Mouse (Mus musculus) forebrain, embryonic 10.5 days (tissue): Measurements from ENCODE around the gene Fam189a1. TPM values are rescaled to one million over a fixed set of nuclear protein-coding genes. Genes with fewer than 3 reads are reported as not detected.

Experiments
- DNase-seq: peaks from one replicate; pipeline ENCODE4 v3.0.0-alpha.2; 2017; ENCODE audit warnings: low spot score; ENCODE audit errors: extremely low spot score
- H3K27ac ChIP-seq: fragments of 300-500 bp; sonication (generic); 2 replicates; pipeline ENCODE4 v1.5.1; 2016; ENCODE audit warnings: mild to moderate bottlenecking
- H3K27me3 ChIP-seq: fragments of 300-500 bp; sonication (generic); 2 replicates; pipeline ENCODE4 v1.6.1; 2016; ENCODE audit warnings: mild to moderate bottlenecking; ENCODE audit not compliant: poor library complexity, severe bottlenecking
- H3K36me3 ChIP-seq: fragments of 300-500 bp; sonication (generic); replicated peaks from 2 replicates; pipeline ENCODE4 v1.6.1; 2016; ENCODE audit warnings: mild to moderate bottlenecking, moderate library complexity
- H3K4me1 ChIP-seq: fragments of 300-500 bp; sonication (generic); 2 replicates; pipeline ENCODE4 v1.6.1; 2016
- H3K4me3 ChIP-seq: fragments of 300-500 bp; sonication (generic); 2 replicates; pipeline ENCODE4 v1.5.1; 2016; ENCODE audit warnings: mild to moderate bottlenecking, moderate library complexity
- H3K9me3 ChIP-seq: fragments of 300-500 bp; sonication (generic); 2 replicates; pipeline ENCODE4 v1.6.1; 2016; ENCODE audit warnings: mild to moderate bottlenecking, moderate library complexity
- WGBS: fragments of 180-500 bp; shearing (Covaris S2); methylation state at CpG from one replicate; pipeline ENCODE4 v1.1.7; 2016; 5-methylcytosine and 5-hydroxymethylcytosine counted together
- polyA plus RNA-seq: library from polyadenylated mRNA; unstranded; fragments of >200 nt; fragmentation: Nextera tagmentation; extraction: Ambion mirVana; gene quantifications from 2 replicates; pipeline ENCODE4 v1.2.1, GENCODE M21; 2016

Gene Fam189a1
- polyA plus RNA-seq, 1 experiment from 2014 or later, result 1.0 TPM

DNA sequence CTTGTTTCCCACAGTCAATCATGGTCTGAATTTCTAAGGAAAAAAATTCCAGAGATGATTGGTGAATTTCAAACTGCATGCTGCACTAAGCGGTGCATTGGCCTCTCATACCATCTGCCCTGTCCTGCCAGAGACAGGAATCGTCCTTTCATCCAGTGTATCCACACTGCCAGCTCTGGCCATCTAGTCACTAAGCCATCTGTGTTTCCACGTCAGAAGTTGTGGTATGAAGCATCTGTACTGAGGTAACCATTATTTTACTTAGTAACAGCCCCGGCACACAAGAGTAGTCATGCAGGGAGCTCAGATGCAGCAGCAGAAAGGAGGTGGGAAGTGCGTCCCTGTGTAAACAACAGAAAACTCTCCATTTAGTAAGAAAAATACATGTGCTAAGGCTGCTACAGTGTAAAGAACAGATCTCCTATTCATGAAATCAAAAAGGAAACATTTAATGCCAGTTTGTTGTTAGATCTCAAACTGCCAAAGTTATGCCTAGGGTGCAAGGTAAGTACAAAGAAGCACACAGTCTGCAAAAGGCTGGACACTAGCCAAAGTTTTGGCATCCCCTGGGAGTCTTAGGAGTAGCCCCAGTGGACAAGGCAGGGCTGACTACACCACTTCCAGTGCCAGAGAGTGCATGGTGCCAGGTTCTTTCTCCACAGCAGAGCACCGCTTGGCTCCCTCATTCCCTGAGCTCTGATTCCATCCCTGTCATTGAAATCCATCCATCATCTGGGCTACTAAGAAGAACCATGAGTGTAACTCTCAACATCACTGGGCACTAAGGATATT is 14.3 kb downstream of the Fam189a1 start:
- Histone ChIP-seq H3K4me3 (no peak overlapping the region), H3K4me1 (no peaks in the 10 kb centered on the region), H3K27me3 (no peaks in the 10 kb centered on the region), H3K9me3 (no peaks in the 10 kb centered on the region), H3K36me3 (no peaks in the 10 kb centered on the region), H3K27ac (no peak overlapping the region)
- DNase-seq, result no peak
- 79% methylated on average over 6 of the region's 6 CpGs for WGBS

DNA sequence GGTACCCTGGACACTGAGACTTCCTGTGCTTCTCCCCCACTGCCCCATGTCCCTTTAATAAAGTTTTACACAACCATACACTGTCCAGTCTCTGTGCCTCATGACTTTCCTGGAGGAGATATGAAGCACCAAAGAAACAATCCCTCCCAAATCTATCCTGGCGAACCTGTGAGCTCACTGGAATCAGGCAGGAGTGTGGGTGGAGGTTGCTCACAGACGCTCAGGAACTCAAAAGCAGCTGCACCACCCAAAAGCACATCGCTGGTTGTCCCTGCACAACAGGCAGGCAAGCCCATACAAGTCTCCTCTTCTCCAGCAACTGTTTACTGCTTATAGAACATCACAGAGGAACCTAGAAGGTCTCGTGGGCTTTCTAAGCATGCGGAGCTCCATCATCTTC is 15.5 kb downstream of the Fam189a1 start:
- Histone ChIP-seq H3K27ac (no peak overlapping the region), H3K4me1 (no peaks in the 10 kb centered on the region), H3K9me3 (no peaks in the 10 kb centered on the region), H3K4me3 (no peak overlapping the region), H3K36me3 (no peaks in the 10 kb centered on the region), H3K27me3 (no peaks in the 10 kb centered on the region)
- 83% methylated on average over 5 of the region's 5 CpGs for WGBS
- DNase-seq, result no peak

DNA sequence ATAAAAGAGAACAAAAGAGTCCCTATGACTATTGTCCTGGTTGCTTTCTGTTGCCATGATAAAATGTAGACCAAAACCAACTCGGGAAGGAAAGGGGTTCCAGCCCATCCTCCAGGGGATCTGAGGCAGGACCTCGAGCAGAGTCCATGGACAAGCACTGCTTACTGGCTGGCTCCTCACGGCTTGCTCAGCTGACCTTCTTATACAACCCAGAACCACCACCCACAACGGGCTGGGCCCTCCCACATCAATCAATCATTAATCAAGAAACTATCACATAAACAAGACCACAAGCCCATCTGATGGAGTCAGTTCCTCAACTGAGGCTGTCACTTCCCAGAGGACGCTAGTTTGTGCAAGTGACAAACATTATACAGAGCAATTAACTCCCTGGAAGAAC is 16.3 kb downstream of the Fam189a1 start:
- H3K9me3 ChIP-seq, result no peaks in the 10 kb centered on the region
- no peaks in the 10 kb centered on the region for H3K4me1 ChIP-seq
- DNase-seq, result no peak
- 81% methylated on average over 5 of the region's 5 CpGs for WGBS
- H3K27me3 ChIP-seq, result no peaks in the 10 kb centered on the region
- no peak overlapping the region for H3K4me3 ChIP-seq
- no peaks in the 10 kb centered on the region for H3K36me3 ChIP-seq
- no peak overlapping the region for H3K27ac ChIP-seq

DNA sequence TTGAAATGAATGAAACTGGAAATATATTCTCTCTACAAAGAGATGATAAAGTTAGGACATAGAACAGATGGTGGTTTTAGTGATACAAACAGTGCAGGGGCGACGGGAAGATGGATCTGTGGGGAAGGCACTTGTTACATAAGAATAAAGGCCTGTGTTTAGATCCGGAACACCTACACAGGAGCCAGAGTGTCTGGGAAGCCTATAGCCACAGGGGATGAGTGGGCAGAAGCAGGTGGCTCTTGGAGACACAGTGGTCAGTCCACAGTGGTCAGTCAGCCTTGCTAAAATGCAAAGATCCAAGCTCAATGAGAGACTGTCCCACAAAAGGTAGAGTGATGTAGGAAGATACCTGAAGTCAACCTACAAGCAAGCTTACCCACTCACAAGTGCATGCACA is 32.6 kb downstream of the Fam189a1 start:
- Histone ChIP-seq H3K9me3 (no peaks in the 10 kb centered on the region), H3K36me3 (no peaks in the 10 kb centered on the region), H3K4me3 (no peak overlapping the region), H3K27ac (no peak overlapping the region), H3K27me3 (no peaks in the 10 kb centered on the region), H3K4me1 (no peaks in the 10 kb centered on the region)
- no peak for DNase-seq
- WGBS, result 88% methylated on average over 3 of the region's 3 CpGs

DNA sequence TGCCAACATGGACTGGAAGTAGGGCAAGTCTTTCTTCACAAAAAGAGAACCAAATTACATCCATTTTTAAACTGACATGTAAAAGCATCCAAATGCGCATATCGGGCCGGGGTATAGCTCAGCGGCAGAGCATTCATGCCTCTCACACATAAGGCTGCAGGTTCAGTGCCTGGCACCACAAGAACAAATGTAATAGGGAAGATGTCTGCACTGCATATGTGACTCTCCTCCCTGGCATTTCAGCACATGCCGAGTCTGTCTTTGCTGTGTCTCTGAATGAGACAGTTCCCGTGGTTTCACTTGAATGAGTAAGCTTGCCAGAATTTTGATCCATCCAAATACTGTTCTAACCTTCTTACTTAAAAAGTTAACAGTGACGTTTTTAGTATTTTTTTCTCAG is 39.5 kb downstream of the Fam189a1 start:
- WGBS, result 93% methylated on average over 7 of the region's 7 CpGs
- H3K27ac ChIP-seq, result no peak overlapping the region
- no peak overlapping the region for H3K4me3 ChIP-seq
- no peak for DNase-seq
- H3K36me3 ChIP-seq, result no peaks in the 10 kb centered on the region
- no peaks in the 10 kb centered on the region for H3K4me1 ChIP-seq
- no peaks in the 10 kb centered on the region for H3K27me3 ChIP-seq
- H3K9me3 ChIP-seq, result no peaks in the 10 kb centered on the region

DNA sequence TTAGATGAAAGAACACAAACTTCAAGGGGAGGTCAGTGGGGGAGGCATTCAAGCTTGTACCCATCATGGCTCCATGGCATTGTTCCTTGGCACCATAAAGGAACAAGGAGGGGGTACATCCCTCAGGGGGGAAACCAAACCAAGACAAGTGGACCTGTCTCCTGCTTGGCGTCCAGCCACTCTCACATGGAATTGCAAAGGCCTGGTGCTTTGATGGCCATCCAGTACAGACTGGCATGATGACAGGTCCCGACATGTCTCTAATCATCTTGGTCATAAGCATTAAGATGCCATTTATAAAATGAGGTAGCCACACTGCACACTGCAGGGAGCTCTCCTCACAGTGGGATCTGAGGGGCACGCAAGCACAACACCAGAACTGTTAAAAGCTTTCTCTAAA is 41.0 kb downstream of the Fam189a1 start:
- H3K27me3 ChIP-seq, result no peaks in the 10 kb centered on the region
- no peak overlapping the region for H3K27ac ChIP-seq
- DNase-seq, result no peak
- H3K9me3 ChIP-seq, result no peaks in the 10 kb centered on the region
- WGBS, result 88% methylated on average over 3 of the region's 3 CpGs
- H3K4me3 ChIP-seq, result no peak overlapping the region
- H3K4me1 ChIP-seq, result no peaks in the 10 kb centered on the region
- no peaks in the 10 kb centered on the region for H3K36me3 ChIP-seq

DNA sequence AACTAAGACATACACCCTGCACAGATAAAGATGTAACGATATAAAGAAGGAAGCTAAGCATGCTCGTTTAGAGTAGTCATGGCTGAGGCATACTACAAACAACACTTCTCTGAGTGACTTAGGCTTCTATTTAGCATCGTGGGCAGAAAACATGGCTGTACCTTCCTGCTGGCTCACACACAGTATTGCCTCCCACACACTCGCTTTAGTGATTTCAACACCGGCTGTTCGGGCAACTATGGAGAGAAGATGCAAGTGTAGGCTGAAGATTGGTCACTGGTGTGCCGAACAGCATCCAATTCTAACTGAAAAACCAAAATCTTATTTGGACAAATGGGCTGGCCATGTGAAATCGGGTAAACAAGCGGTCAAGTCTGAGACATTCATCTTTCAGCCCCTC is 44.7 kb downstream of the Fam189a1 start:
- 93% methylated on average over 9 of the region's 9 CpGs for WGBS
- Histone ChIP-seq H3K9me3 (0 out of 2 replicates have a peak, but pooled peaks cover 2% of the 10 kb centered on the region), H3K36me3 (no peaks in the 10 kb centered on the region), H3K4me1 (no peaks in the 10 kb centered on the region), H3K4me3 (no peak overlapping the region), H3K27ac (no peak overlapping the region), H3K27me3 (no peaks in the 10 kb centered on the region)
- DNase-seq, result no peak

DNA sequence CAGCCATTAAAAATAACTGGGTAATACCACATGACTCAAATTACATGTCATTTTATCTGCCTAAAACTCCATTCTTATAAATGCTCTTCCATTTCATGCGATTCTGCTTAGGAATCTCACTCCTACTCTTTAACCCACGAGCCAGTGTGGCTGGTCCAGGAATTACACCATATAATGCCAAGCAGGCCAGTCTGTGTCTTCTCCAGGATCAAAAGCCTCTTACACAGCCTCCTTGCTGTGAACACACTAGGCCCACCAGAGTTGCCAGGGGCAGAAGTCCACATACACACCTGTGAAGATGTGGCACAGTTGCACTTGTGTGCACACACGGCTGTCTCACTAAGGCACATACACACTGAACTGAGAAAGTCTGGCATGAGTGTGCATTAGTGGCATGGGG is 50.8 kb downstream of the Fam189a1 start:
- H3K27me3 ChIP-seq, result no peaks in the 10 kb centered on the region
- 0 out of 2 replicates have a peak, but pooled peaks cover 2% of the 10 kb centered on the region for H3K9me3 ChIP-seq
- H3K36me3 ChIP-seq, result no peaks in the 10 kb centered on the region
- H3K27ac ChIP-seq, result no peak overlapping the region
- no peak for DNase-seq
- no peak overlapping the region for H3K4me3 ChIP-seq
- WGBS, result 86% methylated on average over 3 of the region's 3 CpGs
- no peaks in the 10 kb centered on the region for H3K4me1 ChIP-seq

DNA sequence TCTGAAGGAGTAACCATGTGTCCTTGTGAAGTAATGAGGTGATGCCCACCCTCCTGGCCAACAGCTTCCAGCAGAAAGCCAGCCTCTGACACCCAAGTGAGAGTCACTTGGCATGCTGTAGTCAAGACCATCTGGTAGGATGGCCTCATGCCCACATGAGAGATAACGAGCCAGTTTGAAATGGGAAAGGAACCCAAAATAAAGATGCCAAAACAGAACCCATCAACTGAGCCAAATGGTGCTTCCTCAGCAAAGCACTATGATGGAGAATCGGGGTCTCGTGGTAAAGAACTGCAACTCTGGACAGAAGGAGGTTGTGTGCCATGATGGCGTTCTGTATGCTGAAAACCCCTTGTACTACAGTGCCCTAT is 51.3 kb downstream of the Fam189a1 start:
- Histone ChIP-seq H3K36me3 (no peaks in the 10 kb centered on the region), H3K4me1 (no peaks in the 10 kb centered on the region), H3K4me3 (no peak overlapping the region), H3K27me3 (no peaks in the 10 kb centered on the region), H3K27ac (no peak overlapping the region), H3K9me3 (0 out of 2 replicates have a peak, but pooled peaks cover 2% of the 10 kb centered on the region)
- WGBS, result 94% methylated on average over 4 of the region's 4 CpGs
- DNase-seq, result no peak

DNA sequence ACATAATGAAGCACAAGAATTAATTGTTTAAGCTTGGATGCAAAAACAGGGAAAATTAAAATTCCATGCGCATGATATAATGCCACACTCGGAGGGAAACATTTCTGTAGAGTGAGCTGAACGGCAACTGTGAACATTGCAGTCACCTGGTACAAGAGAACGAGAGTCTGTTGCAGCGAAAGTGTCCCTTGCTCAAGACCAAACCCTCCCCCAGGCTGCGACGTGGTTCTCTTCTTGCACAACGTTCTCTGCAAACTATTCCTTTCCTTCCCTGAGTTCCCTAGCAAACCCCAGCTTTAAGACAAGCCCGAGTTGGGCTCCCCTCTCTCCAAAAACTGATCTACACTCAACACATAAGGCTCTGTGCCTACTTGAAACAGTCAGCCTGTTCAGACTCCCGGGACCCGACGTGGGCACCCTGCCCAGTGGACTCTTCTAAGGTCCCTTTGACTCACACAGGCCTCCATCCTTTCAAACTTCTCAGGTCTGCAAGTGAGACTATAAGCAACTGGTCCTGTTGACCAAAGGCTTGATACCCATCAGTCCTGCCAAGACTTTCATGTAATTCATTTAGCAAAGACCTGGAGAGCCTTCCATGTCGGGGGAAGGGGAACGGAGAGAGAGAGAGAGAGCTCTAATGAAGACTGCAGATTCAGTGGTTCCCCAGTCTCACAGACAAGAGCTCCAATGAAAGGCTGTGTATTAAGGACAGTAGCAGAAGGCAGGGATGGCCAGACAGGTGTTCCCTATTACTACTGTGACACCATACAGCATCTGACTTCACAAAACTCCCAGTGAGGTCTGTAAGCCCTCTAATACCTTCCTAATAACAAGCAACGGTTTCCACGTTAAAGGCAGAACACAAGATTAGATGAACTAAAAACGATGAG is 51.9 kb downstream of the Fam189a1 start:
- Histone ChIP-seq H3K4me1 (no peaks in the 10 kb centered on the region), H3K9me3 (no peaks in the 10 kb centered on the region), H3K4me3 (no peak overlapping the region), H3K27ac (no peak overlapping the region), H3K36me3 (no peaks in the 10 kb centered on the region), H3K27me3 (no peaks in the 10 kb centered on the region)
- WGBS, result 88% methylated on average over 17 of the region's 17 CpGs
- DNase-seq, result no peak

DNA sequence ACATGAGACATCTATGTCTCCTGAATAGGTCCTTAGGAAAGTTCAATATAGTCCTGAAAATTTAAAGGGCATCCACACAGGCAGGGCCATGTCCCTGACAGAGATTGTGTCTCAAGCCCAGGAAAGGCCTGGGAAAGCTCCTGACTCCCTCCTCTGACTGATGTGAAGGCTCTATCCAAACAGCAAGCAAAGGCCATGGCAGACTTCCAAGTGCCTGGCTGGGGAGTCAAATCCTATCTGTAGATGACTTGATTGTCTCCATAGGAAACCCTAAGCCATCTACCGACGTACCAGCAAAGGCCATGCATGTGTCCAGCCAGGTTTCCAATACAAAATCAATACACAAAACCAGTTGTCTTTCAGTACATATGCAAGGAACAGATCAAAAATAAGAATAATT is 54.7 kb downstream of the Fam189a1 start:
- Histone ChIP-seq H3K27ac (no peak overlapping the region), H3K27me3 (no peaks in the 10 kb centered on the region), H3K4me3 (no peak overlapping the region), H3K4me1 (no peaks in the 10 kb centered on the region), H3K36me3 (no peaks in the 10 kb centered on the region), H3K9me3 (no peaks in the 10 kb centered on the region)
- WGBS, result 96% methylated on average over 2 of the region's 2 CpGs
- DNase-seq, result no peak

DNA sequence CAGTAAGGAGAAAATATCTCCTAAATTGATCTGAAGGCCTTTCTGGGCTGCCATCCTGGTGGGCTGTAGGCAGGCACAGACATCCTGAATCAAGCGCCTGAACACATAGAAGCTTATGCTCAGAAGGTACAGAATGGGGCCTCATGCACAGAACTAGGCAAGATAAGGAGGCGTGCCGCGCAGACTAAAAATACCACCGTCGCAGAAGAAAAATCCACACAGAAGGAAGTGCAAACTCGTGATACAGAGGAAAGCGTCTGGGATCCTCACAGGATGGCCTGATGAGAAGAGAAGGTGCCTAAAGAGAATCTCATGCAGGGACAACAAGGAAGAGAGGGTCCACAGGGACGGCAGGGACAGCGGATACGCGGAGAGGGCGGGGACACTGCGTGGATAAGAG is 58.7 kb downstream of the Fam189a1 start:
- H3K27me3 ChIP-seq, result no peaks in the 10 kb centered on the region
- no peaks in the 10 kb centered on the region for H3K9me3 ChIP-seq
- H3K4me1 ChIP-seq, result no peaks in the 10 kb centered on the region
- DNase-seq, result no peak
- 91% methylated on average over 14 of the region's 14 CpGs for WGBS
- H3K4me3 ChIP-seq, result no peak overlapping the region
- H3K27ac ChIP-seq, result no peak overlapping the region
- no peaks in the 10 kb centered on the region for H3K36me3 ChIP-seq

DNA sequence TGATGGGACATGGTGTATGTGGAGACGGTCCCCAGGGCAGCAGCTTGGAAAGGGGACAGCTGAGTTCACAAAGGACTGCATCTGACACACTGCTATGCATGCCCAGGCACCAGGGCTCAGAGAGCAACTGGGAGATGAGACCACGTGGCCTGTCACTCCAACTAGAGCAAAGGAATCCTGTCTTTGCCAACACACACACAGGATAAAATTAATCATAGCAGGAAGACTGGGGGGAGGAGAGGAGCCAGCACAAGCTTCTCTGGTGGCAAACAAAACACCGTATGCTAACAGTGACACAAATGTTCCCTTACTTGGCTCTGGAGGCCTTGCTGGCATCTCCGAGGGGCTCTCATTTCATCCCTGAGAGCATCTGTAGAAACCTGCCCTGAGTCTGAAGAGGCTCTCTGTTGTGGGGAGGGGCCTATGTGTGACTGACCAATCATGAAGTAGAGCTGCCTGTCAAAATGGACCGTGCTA is 60.7 kb downstream of the Fam189a1 start:
- H3K4me3 ChIP-seq, result no peak overlapping the region
- no peaks in the 10 kb centered on the region for H3K4me1 ChIP-seq
- no peaks in the 10 kb centered on the region for H3K36me3 ChIP-seq
- H3K9me3 ChIP-seq, result no peaks in the 10 kb centered on the region
- DNase-seq, result no peak
- H3K27me3 ChIP-seq, result no peaks in the 10 kb centered on the region
- WGBS, result 76% methylated on average over 5 of the region's 5 CpGs
- H3K27ac ChIP-seq, result no peak overlapping the region
